Mouse (Mus musculus) lung, adult 2 months (tissue): ENCODE results near the gene Hip1.

Experiments used
- CTCF ChIP-seq: fragments of 200-500 bp; IDR thresholded peaks from 2 replicates; pipeline ENCODE4 v1.5.1; 2011; ENCODE audit warnings: mild to moderate bottlenecking, low read length, control low read depth; ENCODE audit not compliant: insufficient read depth
- POLR2A ChIP-seq: fragments of 200-500 bp; IDR thresholded peaks from 2 replicates; pipeline ENCODE4 v1.6.1; 2011; ENCODE audit warnings: low read depth, mild to moderate bottlenecking, control low read depth, low read length, borderline replicate concordance; ENCODE audit errors: extremely low read depth

DNA sequence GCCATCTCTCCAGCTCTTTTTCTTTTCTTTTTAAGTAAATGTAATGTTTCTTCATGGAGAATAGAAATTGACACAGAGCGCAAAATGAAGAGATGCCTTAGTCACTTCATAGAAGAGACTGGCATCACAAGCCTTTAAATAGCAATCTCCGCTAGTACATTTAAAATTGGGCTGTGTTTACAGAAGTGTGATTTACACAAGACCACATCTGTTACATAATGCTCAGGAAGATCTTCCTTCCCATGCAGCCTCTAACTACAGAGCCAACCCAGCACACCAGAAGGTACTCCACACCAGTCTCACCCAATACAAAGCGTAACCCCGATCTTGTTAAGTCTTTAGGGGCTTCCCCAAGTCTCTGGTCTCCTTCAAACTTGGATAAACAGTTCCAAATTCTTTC, 73.2 kb downstream of the Hip1 start:
- TF ChIP-seq POLR2A, result no peak
- TF ChIP-seq CTCF, result no peak
